Mouse (Mus musculus) kidney, adult 18-20 months (tissue): ENCODE data around the gene Fut9.

Experiments used
- DNase-seq: peaks from one replicate; pipeline ENCODE4 v3.0.0; 2021

Fut9 gene

DNA sequence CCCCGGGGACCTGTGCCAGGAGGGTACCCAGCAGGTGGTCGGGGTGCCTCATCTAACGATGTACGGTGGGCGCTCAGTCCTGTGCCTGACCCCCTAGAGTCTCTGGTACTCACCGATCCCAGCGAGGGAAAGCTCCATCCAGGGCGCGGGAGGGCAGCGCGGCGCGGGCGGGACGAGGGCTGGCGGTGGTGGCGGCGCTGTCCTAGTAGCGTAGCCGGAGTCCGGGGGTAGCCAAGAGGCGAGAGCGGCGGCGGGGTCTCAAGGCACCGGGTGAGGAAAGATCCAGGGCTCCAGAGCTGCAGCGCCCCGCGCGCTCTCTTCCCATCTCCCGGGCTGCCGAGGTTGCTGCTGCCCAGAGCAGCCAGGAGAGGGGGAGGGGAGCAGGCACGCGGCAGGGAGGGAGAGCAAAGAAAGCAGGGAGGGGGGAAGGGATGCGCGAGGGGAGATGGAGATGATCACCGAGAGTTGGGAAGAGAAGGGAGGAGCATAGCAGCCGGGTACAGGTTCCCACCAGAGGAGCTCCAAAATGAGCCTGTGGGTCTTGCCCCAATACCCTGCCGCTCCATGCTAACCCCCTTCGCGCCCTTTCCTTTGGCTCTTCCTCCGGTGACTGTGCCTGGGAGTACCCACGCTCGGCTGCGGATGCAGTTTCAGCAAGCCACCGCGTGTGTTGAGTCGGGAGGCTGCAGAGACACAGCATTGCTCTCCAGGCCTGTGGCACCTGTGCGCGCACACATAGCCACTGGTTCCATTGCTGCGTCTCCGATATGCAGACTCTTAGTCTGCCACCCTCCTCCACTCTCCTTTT lies at the start of gene Fut9:
Gene Fut9 (minus strand): TSS at position 769 of the 808 bp plus-strand sequence.
- peak; percentile 72 for DNase-seq

DNA sequence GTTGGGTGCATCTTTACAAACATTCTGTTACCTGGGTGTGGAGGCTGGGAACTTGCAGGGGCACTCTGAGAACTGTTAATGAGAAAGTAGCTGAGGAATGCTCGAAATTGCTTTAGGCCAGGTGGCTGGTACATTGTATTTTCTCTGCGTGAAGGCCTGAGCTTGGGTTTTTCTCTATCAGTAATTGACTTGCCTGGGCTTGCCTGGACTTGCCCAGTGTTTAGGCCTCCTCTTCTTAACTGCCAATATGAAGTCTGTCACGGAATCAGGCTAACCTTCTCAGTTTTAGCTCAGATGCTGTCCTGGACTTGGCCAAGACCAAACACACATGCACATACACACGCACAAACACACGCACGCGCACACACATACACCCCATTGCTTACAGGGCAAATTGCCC lies 15.7 kb upstream of the Fut9 start:
- DNase-seq: no peak

DNA sequence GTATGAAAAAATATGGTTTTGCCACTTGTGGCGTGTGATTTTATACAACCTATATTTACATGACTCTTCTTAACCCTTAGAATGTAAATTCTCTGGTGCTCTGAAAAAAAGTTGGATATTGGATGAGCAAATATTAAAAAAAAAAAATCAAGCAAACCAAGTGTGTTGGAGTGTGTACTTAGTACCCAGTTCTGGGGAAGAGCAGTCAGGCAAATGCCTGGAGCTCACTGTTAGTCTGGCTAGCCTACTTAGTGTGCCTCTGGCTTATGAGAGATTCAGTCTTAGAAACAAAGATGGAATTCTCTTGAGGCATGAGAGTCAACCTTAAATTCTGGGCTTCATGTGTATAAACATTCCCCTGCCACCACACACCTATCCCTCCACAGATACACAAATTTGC lies 13.3 kb upstream of the Fut9 start:
- no peak for DNase-seq

DNA sequence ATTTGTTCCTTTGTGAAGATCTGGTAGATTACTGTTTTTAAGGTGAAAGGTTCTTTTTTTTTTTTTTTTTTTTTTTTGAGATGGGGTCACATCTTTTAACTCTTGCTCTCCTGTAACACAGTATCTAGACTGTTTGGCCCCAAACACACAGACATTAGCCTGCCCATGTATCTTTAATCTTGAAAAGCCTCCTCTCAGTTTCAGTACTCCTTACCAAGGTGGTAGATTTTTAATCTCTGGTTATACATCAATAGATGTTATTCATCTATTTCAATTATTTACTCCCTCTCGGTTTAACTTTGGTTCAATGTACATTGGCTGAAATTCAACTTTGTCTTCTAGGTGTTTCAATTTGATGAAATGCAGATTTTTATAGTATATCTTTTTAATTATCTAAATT lies 10.0 kb upstream of the Fut9 start:
- DNase-seq: no peak

DNA sequence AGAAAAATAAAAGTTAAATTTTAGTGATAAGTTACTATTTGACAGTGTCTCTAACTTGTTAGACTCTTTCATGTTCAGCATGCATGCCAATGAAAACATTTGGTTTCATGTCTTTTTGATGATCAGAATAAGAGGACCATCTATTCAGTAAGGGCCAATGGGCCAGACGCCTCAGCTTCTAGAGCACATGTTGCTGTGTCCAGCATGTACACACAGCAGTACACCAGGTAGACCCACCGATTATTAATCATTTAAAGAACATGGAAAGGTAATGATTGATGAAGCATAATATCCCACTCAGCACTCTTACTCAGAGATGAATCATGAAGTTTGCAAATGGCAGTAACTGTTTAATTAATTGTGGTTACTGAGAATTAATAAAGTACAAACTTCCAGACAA lies 1.7 kb upstream of the Fut9 start:
- DNase-seq: peak; percentile 33

DNA sequence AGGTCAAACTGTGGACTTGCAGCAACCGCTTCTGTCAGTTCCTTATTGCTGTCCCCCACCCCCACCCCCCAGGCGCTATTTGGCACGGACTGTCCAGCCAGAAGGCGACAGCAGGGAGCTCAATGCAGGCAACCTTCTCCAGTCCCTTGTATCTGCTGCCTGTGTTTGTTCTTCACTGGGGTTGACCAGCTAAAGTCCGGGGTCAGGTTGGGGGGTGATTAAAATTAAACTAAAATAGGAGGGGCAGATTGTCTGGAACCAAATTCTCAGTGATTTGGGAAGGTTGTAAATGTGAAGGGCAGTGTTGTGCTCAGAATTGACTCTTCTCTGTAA lies 206 bp upstream of the Fut9 start:
- no peak for DNase-seq

DNA sequence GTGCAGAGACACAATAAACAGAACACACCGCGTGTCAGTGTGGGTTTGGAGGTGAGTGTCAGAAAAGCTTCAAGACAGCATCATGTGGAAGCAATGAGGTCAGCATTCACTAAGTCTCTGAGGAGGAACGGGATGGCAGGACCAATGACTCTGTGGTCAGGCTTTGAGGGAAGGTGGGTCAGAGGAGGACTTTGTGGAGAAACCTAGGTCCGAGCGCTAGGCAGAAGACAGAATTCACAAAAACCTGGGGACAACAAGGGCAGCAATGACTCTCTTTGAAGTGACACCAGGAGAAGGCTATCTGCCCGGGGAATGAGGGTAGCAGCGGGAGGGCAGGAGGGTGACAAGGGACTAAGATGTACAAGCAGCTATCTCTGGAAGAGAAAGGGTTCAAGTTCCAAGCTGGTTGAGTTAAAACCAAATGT lies 981 bp downstream of the Fut9 start:
- DNase-seq: peak; percentile 54

DNA sequence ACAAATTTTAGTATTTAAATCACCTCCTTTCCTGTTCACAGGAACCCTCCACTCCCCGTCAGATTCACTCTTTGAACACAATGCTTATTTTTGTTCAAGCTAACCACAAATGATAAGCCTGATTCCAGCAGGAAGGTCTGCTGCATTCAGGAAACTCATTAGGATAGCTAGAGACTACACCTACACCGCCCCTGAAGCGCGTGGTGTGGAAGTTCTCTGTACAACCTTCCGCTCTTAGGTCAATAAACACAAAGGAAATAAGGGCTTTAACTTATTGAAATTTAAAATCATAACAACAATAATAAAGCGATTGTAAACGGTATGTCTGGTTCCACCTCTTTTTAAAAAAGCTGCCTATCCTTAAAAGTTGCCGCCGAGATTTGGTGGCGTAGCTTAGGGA lies 1.6 kb downstream of the Fut9 start:
- DNase-seq: no peak

DNA sequence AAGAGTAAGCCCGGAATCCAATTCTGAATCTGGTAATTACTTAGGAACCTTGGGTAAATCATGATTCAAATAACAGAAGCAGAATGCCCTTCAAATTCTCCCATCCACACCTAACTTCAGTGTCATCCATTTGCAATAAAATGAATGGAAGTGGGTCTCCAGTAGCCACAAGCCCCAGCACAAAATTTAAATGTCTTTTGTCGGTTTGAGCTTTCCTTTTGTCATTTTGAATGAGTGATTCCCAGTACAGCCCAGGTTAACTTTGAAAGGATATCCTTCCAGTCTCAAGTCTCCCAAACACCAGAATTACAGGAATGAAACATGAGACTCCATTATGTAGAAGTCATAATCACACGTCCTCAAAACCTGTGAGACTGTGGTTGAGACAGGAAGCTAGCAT lies 3.9 kb downstream of the Fut9 start:
- DNase-seq: no peak

DNA sequence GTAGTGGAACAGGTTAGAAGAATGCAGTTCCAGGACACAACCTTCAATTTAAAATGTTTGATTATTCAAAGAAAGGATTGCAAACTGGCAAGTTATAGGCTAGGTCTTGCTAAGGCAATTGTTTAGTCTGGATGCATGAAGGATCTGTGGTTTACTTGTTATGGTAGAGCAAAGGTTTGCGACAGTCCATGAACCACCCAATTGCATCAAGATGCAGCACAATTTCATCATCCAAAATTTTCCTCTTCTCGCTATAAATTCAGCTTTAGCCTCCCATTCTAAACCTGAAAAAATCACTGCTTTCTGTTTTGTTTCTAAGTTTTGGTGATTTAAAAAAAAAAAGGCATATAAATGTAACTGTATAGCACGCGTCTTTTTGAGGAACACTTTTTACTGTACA lies 14.8 kb downstream of the Fut9 start:
- DNase-seq: no peak

DNA sequence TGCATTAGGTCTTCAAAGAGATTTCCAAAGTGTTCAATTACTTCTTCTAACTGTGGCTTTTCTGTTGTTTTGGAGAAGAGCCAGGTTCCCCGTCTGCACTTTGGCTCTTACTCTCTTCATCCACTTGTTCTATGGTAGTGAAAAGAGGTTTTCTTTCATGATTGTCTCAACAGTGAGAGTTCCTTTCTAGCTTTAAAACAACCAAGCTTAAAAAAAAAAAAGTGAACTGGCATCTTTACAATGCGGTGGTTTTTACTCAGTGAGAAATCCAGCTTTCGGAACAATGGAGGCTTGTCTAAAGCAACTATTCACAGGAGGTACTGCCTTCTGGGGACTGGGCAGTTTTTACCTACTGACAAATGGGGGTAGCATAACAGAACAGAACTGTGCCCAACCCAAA lies 31.4 kb downstream of the Fut9 start:
- no peak for DNase-seq

DNA sequence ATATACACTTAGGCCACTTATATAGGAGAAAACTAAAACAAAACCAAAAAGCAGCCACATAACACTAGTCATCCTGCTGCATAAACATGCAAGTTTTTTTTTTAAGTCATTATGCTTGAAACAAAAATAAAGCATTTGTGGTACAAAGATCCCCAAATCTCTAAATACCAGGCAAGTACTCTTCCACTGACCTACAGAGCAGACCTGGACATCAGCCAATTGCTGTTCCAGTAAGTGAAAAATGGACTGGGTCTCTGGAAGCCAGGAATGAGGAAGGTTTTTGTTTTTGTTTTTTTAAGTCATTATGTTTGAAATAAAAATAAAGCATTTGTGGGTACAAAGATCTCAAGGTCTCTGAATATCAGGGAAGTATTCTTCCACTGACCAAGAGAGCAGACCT lies 37.0 kb downstream of the Fut9 start:
- no peak for DNase-seq

DNA sequence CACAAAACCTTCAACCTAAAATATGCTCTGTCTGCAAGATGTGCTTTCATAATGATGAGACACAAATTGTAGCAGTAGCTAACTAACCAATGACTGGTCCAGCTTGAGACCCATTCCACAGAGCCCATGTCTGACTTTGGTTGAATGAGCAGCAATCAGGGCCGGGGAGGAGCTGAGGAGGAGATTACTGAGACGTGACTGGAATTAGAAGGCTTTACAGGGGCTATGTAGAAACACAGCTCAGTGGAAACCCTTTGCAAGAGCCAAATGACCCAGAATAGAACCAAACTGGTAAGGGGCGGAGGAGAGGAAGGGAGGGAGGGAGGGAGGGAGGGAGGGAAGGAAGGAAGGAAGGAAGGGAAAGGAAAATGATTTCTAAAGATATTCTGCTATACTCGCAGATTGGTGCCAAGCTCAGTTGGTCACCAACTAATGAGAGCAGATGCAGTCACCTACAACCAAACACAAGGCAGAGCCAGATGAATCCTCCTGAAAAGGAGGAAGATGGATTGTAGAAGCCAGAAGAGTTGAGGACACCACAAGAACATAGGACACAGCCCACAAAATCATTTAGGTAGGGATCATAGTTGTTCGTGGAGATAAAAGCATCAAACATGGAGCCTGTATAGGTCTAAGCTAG lies 42.0 kb downstream of the Fut9 start:
- DNase-seq: no peak

DNA sequence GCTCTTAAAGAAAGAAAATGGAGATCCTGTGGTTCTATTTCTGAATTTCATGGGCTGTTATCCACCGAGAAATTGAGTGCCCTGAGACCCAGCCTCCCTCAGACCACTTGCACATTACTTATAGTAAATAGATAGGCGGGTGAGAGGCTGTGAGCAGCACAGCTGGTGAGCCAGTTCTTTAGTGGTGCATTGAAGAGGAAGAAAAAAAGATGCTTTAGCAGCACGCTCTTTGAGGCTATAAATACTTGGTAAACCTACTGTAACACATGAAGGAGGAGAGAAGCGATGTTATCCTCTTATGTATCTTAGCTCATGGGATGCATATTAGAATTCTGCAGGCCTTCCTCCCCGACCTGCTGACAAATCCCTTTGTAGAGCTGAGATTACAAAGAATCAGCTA lies 58.5 kb downstream of the Fut9 start:
- DNase-seq: no peak

DNA sequence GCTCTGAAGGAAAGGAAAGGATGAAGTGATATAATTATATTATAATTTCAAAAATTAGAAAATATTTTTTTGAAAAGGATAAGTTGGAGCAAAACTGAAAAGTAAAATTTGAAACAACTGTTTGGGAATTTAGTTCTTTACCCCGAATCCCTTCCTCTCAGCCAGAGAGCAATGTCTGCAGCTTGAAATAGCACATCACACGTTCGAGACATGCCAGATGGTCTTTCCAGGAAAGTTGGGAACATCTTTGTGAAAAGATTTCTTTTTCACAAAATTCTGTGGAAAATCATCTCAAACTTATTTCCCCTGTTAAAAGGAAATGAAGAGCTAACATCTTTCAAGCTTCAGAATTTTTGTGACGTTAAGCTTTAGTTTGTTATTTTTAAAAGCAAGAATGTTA lies 61.3 kb downstream of the Fut9 start:
- DNase-seq: no peak

DNA sequence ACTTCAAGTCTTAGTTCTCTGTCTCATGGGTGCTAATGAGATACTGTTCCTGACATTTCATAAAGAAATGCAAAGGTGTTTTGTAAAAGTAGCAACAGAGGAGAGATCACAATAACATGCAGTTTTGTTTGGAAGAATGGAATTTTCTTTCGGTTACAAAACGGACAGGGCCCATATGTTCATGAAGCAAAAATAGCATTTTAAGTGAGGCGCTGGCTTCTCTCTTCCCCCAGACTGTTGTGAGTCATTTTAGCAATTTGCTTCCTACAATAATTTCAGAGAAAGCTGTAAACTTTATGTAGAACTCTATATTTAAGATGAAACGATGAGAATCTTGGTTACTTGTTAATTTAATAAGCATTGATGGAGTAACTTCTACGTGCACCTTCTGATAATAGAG lies 78.5 kb downstream of the Fut9 start:
- DNase-seq: no peak

DNA sequence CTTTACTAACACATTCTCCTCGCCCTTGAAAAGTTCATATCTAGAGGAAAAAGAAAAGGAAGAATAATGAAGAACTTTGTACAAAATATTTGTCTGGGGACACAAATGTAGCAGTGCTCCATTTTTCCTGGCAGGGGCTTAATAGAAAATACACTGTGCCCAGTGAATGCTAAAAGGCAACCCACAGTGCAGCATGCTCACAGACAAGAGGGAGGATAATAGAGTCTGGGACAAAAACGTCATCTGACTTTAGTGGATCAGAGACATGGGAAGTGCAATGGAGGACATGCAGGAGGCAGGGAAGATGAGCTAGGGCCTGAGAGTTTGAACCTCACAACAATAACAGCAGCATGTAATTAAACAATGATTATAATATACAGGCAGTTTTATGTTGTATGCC lies 86.1 kb downstream of the Fut9 start:
- no peak for DNase-seq

DNA sequence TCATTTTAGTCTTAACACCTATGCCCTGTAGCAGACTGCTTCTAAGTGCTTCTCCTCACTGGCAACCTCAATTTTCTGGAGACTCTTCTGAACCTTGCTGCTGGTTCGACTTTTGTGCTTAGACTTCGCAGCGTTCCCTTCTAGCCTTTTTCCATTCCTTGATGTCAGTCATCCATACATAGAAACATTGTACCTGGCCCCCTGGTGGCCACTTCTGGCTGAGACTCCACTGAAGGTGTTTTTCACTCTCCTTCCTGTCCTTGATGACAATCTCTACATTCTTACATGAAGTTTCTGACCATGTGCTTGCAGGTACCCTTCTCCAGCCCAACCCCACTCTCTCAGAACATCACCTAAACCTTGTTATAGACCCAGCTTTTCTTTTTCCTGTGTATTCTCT lies 115.1 kb downstream of the Fut9 start:
- DNase-seq: peak; percentile 36

DNA sequence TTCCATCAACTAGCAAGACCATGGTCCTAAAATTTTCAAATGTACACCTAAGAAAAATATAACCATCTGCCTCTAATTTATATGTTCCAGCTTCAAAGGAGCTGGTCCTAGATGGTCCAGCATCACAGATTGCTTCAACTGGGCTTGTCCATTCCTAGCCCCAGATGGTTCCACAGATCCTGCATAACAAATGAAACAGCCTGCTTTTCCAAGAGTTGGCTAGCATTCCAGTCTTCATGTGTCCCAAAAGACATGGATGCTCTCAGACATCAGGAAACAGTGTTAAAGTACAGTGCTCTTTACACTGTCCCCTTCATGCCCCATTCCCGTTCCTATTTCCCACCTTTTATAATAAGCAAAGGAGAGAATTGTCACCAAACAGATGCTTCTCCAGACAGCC lies 135.8 kb downstream of the Fut9 start:
- no peak for DNase-seq

DNA sequence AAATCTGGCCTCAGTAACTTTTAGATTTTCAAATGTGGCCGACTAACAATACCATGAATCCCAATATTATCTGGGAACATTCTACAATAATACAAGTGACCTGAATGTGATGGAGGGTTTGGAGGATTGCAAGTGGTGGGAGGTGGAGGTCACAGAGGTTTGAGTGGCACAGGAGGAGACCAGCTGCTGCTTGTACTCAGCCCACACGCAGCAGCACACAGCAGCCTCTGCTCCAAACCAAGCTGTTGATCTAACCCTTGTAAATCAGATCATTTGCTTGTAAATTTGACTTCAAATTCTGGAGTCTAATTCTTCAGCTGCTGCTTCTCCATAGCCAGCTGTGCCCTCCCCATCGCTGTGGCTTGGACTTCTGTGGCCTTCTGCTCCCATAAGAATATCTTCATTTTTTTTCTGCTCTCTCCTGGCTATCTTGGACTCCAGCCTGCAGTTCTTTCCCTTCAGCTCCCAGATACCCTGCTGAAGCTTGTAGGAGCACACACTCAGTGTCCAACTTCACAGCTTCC lies 138.8 kb downstream of the Fut9 start:
- no peak for DNase-seq

DNA sequence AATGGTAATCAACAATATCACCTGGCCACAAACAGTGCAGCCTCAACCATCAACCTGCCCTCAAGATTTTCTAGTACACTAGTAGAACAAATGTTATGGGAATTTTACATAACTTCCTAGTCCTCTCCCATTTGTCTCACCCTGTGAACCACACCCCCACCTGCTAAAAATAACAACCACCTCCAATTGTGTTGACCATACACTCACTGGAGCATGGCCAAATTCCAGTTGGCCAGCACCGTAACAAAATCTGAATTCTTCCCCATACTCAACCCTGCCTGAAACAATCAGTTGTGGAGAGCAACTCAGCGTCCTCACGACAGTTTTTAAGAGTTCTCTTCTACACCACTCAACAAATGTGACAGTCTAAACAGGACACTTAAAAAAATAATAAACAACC lies 141.3 kb downstream of the Fut9 start:
- no peak for DNase-seq

DNA sequence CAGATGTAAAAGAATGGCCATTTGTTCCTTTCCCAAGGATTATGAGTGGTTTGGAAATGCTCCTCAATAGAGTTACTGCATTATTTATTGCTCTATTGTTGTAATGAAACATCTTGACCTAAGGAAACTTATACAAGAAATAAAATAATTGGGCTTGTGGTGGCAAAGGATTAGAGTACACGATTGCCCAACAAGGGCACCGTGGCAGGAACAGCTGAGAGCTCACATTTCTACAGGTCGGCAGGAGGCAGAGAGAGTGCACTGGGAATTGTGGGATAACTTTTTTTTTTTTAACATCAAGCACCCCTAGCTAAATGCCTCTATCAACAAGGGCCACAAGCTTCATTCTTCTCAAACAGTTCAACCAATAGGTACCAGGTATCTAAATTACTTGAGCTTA lies 148.1 kb downstream of the Fut9 start:
- no peak for DNase-seq

DNA sequence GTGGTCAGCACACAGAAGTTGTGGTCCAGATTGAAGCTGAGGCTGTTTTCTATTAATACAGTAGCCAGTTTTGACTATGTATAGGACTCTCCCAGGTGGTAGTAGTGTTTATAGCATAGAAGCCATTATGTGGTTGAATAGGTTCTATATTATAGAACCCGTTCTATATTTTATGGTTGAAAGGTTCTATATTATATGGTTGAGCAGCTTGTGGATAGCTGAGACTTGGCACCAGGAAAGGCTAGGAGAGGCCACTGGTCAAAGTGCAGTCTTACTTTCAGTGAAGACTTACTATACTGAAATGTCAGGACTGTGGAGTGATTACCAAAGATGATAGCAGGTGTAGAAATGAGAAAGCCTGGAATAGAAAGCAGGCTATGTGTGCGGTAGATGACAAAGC lies 151.9 kb downstream of the Fut9 start:
- no peak for DNase-seq

DNA sequence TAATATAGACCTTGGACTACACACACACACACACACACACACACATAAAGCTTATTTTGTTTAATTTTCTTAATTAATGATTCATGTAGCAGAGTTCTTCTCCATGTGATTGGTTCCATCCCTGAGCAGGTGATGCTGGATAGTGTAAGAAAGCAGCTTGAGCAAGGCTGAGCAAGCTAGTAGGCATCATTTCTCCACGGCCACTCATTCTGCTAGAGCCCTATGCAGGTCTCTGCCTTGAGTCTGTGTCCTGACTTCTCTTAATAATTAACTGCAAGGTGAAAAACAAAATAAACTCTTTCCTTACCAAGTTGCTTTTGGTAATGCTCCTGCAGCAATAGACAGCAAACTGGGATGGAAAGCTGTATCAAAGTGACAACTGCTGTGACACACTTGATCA lies 152.5 kb downstream of the Fut9 start:
- DNase-seq: no peak

DNA sequence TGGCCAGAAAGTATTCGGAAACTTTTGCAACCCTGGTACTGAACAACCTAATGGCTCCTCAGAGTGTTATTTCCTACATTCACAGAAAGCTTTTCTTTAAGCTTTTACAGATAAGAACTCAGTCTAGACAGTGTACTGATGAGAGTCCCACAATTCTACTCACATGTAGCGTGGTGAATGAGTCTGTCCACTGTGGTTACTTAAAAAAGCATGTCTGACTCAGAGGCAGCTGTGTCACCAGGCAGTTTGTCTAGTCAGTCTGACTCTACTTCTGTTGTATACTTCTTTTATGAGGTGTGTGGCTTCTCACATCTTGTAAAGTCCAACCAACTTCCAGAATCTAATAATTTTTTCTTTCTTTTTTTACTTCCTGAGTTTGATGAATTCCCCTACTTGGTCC lies 154.5 kb downstream of the Fut9 start:
- DNase-seq: no peak
